Mouse (Mus musculus): Measurements from ENCODE around the gene Scg3. TPM values are rescaled to one million over a fixed set of nuclear protein-coding genes. Genes with fewer than 3 reads are reported as not detected.

Scg3 gene
- polyA plus RNA-seq (2015; fragmentation: Nextera tagmentation; extraction: Ambion mirVana), result 132 and 137 TPM in 2 replicates

DNA sequence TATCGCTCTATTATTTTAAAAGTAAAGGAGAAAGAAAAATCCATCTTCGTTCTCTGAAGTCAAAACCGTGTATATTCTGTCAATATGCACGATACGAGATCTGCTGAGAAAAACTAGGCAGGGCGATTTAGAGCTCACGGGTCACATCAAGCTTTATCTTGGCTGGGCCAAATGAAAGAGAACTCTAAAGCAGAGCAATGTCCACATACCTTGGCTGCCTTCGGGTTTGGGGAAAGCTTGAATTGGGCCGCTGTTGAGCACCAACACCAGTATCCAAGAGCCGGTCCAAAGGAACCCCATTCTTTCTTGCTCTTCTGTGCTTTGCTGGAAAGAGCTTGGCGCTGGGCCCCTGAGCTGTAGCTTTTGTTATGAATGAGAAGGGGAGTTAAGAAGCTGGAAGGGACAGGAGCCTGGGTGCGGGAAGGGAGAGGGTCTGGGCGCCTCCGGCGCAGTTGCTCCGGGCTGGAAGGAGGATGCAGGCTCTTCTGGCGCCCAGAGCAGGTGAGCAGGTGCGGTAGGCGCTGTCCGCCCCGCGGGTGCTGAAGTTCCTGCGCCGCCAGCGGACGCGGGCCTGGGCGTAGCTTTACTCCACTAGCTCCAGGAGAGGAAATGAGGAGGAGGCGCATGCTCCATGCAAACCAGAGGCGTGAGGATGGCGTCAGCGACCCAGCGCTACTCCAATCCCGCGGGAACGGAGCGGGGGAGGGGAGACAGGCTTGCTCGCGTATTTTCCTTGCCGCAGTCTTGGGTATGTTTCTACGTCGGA, at the start of gene Scg3:
Gene Scg3, minus strand, starts transcription at position 631 of the 766 bp plus-strand sequence.
- peak within 1 kb of the TSS; percentile 94 for H3K27ac ChIP-seq (replicated peaks)
- H3K4me2 ChIP-seq, result peak within 1 kb of the TSS; percentile 56
- H3K36me3 ChIP-seq, result peaks cover 23% of the 10 kb centered on the region
- ATAC-seq (ENCODE audit: low read depth), result peak; percentile 100
- WGBS, result 6% methylated on average over 42 of the region's 42 CpGs
- H3K4me3 ChIP-seq, result peak within 1 kb of the TSS; percentile 75
- peak within 1 kb of the TSS; percentile 89 for H3K9ac ChIP-seq
- H3K27me3 ChIP-seq, result no peaks in the 10 kb centered on the region
- H3K4me1 ChIP-seq (replicated peaks), result peaks cover 29% of the 10 kb centered on the region
- H3K9me3 ChIP-seq, result no peaks in the 10 kb centered on the region

DNA sequence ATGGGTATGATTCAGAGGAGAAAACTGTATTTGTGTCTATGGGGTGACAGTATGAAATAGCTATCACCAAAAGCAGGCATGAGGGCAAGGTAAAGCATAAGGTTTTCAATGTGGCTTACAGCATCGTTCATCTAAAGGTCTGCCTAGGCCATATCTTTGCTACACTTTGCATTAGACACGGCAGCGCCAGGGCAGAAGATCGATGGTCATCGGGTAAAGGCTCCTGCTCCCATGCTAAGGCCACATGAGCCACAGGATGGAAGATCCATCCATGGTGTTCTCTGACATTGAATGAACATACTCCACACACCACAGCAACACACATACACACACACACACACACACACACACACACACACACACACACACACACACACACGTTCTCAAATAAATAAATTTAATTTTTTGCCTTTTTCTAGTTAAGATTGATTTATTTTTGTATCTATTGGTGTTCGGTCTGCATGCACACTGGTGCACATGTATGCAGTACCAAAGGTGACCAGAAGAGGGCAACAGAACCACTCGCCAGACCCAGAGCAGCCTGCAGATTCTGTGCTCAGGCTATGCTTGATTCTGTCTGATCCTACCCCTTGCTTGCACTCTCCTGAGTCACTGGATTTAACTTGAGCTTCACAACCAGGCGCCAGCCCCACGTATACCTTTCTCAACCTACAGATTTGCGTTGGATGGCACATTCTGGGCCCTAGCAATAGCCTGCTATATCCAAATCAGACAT, 36.3 kb upstream of the Scg3 start:
- WGBS, result 36% methylated on average over 11 of the region's 11 CpGs
- Histone ChIP-seq H3K4me1 (replicated peaks) (no peaks in the 10 kb centered on the region), H3K4me3 (no peak overlapping the region)

DNA sequence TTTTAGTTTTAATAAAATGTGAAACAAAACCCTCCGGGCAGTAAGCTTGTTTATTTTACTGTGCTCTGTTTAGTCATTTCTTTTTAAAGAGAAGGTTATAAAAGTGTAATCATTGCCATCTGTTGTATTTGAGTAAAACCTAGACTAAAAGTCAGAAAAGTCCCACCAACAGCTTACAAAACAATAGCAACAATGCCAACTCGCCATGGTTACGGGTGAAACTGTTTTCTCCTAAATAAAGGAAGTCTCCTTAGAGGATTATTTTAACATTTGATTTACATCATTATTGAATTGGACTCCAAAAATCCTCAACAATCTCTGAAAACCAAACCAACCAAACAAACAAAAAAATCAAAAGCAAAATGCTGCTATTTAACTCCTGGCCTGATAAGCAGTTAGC, 35.6 kb upstream of the Scg3 start:
- WGBS, result 82% methylated on average over 3 of the region's 3 CpGs
- Histone ChIP-seq H3K4me2 (no peak overlapping the region), H3K9ac (no peak overlapping the region), H3K36me3 (no peaks in the 10 kb centered on the region), H3K27me3 (no peaks in the 10 kb centered on the region), H3K9me3 (no peaks in the 10 kb centered on the region), H3K4me1 (replicated peaks) (no peaks in the 10 kb centered on the region), H3K27ac (replicated peaks) (no peak overlapping the region), H3K4me3 (no peak overlapping the region)
- ATAC-seq (ENCODE audit: low read depth), result no peak

More for the DNA sequence above, 36.3 kb upstream of the Scg3 start:
- Histone ChIP-seq H3K4me2 (no peak overlapping the region), H3K27ac (replicated peaks) (no peak overlapping the region), H3K9me3 (no peaks in the 10 kb centered on the region), H3K27me3 (no peaks in the 10 kb centered on the region), H3K36me3 (no peaks in the 10 kb centered on the region), H3K9ac (no peak overlapping the region)
- peak; percentile 71 for ATAC-seq (ENCODE audit: low read depth)

DNA sequence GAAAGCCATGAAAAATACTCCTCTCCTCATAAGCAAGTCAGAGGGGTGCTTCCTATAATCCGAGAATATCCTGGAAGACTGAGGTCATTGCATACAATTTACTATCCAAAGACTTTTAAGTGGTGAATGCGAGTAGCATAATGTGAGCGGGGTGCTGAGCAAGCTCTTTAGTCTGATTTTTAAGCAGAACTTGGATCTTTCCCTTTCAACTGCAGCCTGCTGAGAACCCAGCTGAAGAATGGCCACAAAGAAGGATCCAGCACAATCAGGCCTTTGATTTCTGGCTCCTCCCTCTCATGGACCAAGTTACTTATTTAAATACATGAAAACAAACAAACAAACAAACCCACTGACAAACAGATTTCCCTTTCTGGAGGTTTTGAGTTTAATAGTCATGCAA, 916 bp upstream of the Scg3 start:
- Histone ChIP-seq H3K4me3 (peak overlapping the region; percentile 75), H3K27ac (replicated peaks) (peak overlapping the region; percentile 94; the same call in 1 of the 2 replicates), H3K36me3 (peaks cover 13% of the 10 kb centered on the region), H3K4me1 (replicated peaks) (peaks cover 28% of the 10 kb centered on the region), H3K27me3 (no peaks in the 10 kb centered on the region), H3K9me3 (peaks cover 2% of the 10 kb centered on the region; the same call in 1 of the 2 replicates), H3K9ac (peak overlapping the region; percentile 89), H3K4me2 (peak overlapping the region; percentile 56)
- no peak for ATAC-seq (ENCODE audit: low read depth)
- WGBS, result 53% methylated on average over 3 of the region's 3 CpGs

DNA sequence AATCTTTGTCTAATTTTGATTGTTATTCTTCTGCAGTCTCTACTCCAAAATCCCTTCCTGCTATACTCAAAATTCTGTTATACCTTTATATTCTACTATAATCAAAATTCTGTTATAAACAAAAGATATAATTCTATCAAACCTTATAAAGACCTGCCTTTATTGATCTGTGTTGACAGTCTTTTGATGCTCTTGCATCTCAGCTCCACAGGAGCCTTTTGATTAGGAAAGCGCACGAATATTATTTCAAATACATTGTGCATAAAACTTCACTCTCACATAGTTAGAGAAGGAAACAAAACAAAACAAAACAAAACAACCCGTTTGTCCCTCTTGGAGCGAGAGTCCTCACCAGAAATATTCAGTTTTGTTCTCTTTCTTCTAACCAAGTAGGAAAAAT, 436 bp upstream of the Scg3 start:
- Histone ChIP-seq H3K36me3 (peaks cover 16% of the 10 kb centered on the region), H3K27ac (replicated peaks) (peak overlapping the region; percentile 94), H3K4me3 (peak overlapping the region; percentile 75), H3K27me3 (no peaks in the 10 kb centered on the region), H3K4me1 (replicated peaks) (peaks cover 29% of the 10 kb centered on the region), H3K9me3 (no peaks in the 10 kb centered on the region), H3K9ac (peak overlapping the region; percentile 89), H3K4me2 (peak overlapping the region; percentile 56)
- ATAC-seq (ENCODE audit: low read depth), result peak; percentile 16; the same call in 1 of the 2 replicates
- 65% methylated on average over 4 of the region's 4 CpGs for WGBS

DNA sequence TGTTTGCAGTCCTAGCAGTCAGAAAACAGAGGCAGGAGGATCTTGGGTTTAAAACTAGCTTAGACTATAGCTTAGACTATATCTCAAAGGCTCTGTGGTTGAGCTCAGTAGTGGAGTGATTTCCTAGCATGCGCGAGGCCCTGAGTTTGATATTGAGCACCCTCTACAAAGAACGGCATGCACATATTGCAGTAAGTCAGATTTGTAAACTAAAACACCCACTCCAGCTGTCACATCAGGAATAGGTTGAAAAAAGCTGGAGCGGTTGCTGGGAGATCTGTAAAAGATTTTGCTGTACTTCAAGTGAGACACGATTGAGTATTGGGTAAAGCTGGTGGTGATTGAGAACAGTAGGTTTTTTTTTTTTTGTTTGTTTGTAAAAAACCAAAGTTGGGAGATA, 3.2 kb downstream of the Scg3 start:
- WGBS, result 90% methylated on average over 5 of the region's 5 CpGs
- no peak for ATAC-seq (ENCODE audit: low read depth)
- Histone ChIP-seq H3K4me2 (no peak overlapping the region), H3K9me3 (no peaks in the 10 kb centered on the region), H3K27ac (replicated peaks) (no peak overlapping the region), H3K27me3 (no peaks in the 10 kb centered on the region), H3K4me1 (replicated peaks) (peaks cover 29% of the 10 kb centered on the region), H3K4me3 (no peak overlapping the region), H3K9ac (no peak overlapping the region), H3K36me3 (peaks cover 49% of the 10 kb centered on the region)

DNA sequence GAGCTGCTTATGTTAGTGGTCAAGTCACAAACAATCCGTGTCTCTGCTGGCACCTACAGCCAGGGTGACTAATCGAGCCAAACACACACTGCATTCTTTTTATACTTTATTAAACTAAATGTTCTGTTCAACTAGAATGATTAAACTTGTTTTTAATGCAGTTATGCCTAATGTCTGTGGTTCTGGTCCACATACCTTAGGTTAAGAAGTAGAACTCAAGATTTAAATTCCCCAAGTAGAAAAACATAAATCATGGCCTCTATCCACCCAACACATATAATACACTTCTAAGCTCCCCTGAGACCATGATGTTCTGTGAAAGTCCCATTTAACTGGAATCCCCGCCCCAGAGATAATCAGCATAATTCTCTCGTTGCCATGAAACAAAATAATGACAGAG, 4.2 kb downstream of the Scg3 start:
- no peak for ATAC-seq (ENCODE audit: low read depth)

DNA sequence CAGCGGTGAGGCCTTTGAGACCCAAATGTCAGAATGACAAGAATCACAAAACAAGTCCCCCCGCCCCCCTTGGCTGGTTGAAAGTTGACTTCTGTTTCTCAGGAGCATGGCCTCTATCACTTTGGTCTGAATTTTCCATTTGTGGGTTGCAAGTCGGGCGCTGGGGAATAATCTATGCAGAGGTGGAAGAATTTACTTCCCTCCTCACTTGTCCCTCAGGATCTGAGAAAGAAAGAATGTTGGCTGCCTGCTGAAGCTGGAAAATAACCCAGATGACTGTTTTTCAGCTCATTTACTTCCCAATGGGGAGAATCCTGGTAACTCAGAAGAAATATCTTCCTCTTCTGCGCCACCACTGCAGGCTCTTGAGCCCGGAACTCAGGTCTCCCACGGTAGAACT, 5.5 kb downstream of the Scg3 start:
- WGBS, result 77% methylated on average over 7 of the region's 7 CpGs
- no peak overlapping the region for H3K4me3 ChIP-seq
- no peak overlapping the region for H3K9ac ChIP-seq
- no peaks in the 10 kb centered on the region for H3K9me3 ChIP-seq
- H3K27ac ChIP-seq (replicated peaks), result no peak overlapping the region
- H3K4me1 ChIP-seq (replicated peaks), result peaks cover 23% of the 10 kb centered on the region
- H3K36me3 ChIP-seq, result peaks cover 72% of the 10 kb centered on the region
- no peak for ATAC-seq (ENCODE audit: low read depth)
- H3K27me3 ChIP-seq, result no peaks in the 10 kb centered on the region
- no peak overlapping the region for H3K4me2 ChIP-seq

More for the DNA sequence above, 4.2 kb downstream of the Scg3 start:
- WGBS, result 72% methylated on average over 4 of the region's 4 CpGs
- Histone ChIP-seq H3K27me3 (no peaks in the 10 kb centered on the region), H3K4me3 (no peak overlapping the region), H3K36me3 (peaks cover 59% of the 10 kb centered on the region), H3K4me2 (no peak overlapping the region), H3K9me3 (no peaks in the 10 kb centered on the region), H3K27ac (replicated peaks) (no peak overlapping the region), H3K4me1 (replicated peaks) (peaks cover 26% of the 10 kb centered on the region), H3K9ac (no peak overlapping the region)

DNA sequence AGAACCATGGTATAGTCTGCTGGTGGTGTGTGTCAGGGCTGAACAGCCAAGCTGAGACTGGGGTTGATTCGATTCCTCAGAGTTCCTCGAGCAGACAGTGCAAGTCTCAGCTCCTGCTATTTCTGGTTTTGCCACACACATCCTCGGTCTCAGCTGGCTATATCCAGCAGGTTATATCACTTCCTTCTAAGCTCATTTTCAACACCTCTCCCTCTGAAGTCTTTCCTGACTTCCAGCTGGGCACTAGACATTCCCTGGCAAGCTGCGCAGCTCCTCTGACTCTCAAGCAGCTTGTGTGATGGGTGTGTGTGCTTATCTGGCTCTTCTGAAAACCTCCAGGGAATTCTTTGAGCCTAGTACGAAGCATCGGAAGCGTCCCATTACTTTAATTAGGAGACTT, 7.6 kb downstream of the Scg3 start:
- no peak overlapping the region for H3K27ac ChIP-seq (replicated peaks)
- H3K9ac ChIP-seq, result no peak overlapping the region
- no peaks in the 10 kb centered on the region for H3K9me3 ChIP-seq
- no peak overlapping the region for H3K4me2 ChIP-seq
- H3K4me1 ChIP-seq (replicated peaks), result peaks cover 11% of the 10 kb centered on the region; the same call in 1 of the 2 replicates
- peaks cover 90% of the 10 kb centered on the region for H3K36me3 ChIP-seq
- H3K4me3 ChIP-seq, result no peak overlapping the region
- no peak for ATAC-seq (ENCODE audit: low read depth)
- WGBS, result 78% methylated on average over 7 of the region's 7 CpGs
- no peaks in the 10 kb centered on the region for H3K27me3 ChIP-seq

DNA sequence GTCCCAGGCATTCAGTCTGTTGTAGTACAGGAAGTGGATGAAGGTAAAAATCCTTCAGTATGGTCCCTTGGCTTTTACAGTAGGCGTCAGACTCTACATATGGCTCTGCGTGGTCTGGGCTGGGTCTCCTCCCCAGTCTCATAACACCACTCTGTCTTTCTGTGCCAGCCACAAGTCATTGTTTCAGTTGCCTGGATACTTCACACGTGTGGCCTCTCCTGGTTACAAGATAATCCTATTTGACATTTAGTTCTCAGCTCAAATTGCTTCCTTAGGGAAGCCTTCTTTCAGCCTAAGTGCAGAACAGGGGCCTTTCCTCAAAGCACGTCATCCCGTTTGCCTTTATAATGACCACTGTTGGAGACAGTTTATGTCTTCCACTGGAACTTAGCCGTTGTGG, 11.1 kb downstream of the Scg3 start:
- Histone ChIP-seq H3K4me2 (no peak overlapping the region), H3K4me3 (no peak overlapping the region), H3K27me3 (no peaks in the 10 kb centered on the region), H3K36me3 (peaks cover 92% of the 10 kb centered on the region), H3K27ac (replicated peaks) (no peak overlapping the region), H3K9me3 (no peaks in the 10 kb centered on the region), H3K4me1 (replicated peaks) (no peaks in the 10 kb centered on the region), H3K9ac (no peak overlapping the region)
- ATAC-seq (ENCODE audit: low read depth), result no peak
- 76% methylated on average over 6 of the region's 6 CpGs for WGBS

DNA sequence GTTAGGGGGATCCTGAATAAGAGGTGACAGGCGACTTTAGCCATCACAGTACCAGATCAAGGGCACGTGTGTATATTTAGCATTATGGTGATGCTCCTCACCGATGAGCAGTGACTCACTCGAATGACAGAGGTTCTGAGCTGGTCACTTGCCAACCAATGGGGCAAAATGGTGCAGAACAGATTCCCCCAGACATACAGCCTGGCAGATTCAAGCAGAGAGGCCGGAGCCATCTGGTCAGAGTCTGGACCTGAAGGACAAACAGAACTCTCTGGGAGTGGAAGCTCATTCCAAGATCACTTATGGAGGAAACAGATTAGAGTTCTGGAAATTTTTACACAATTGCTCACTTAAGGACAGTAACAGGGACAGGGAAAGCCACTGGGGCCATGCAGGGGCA, 17.2 kb downstream of the Scg3 start:
- H3K36me3 ChIP-seq, result peaks cover 82% of the 10 kb centered on the region
- WGBS, result 81% methylated on average over 5 of the region's 5 CpGs

DNA sequence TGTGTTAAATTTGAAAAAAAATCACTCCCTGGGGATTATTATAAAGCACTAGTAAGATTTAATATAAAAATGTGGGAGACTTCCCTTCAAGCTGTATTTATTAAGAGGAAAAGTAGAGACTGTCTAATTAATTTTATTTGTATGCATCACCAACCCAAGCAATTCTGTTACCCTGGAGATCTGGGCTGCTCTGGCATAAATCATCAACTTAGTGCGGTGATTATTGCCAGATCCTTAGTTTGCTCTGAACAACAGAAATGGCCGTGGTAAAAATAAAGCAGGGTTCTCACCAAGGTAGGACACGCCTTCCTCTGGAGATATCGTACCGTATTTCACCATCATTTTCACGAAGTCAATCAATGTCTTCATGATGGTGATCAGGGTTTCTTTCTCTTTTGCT, 18.5 kb downstream of the Scg3 start:
- Histone ChIP-seq H3K4me2 (no peak overlapping the region), H3K9me3 (no peaks in the 10 kb centered on the region), H3K9ac (no peak overlapping the region), H3K36me3 (peaks cover 82% of the 10 kb centered on the region), H3K27ac (replicated peaks) (no peak overlapping the region), H3K4me1 (replicated peaks) (no peaks in the 10 kb centered on the region), H3K27me3 (no peaks in the 10 kb centered on the region), H3K4me3 (no peak overlapping the region)
- no peak for ATAC-seq (ENCODE audit: low read depth)
- WGBS, result 73% methylated on average over 6 of the region's 6 CpGs

More for the DNA sequence above, 17.2 kb downstream of the Scg3 start:
- no peak for ATAC-seq (ENCODE audit: low read depth)
- Histone ChIP-seq H3K27ac (replicated peaks) (no peak overlapping the region), H3K27me3 (no peaks in the 10 kb centered on the region), H3K9ac (no peak overlapping the region), H3K4me2 (no peak overlapping the region), H3K4me1 (replicated peaks) (no peaks in the 10 kb centered on the region), H3K4me3 (no peak overlapping the region), H3K9me3 (no peaks in the 10 kb centered on the region)

Data from neural tube, embryonic 13.5 days (tissue).